16 mouse cellular contexts compared by ENCODE assay signal in genomic region chr8:87933752-87934151, GRCm38 (mm10). TPM values are rescaled to one million over a fixed set of nuclear protein-coding genes. Genes with fewer than 3 reads are reported as not detected.
DNase-seq lines count a peak whose midpoint lies in the region; ATAC-seq lines count a peak whose summit lies in the region.
"Had no signal": no experiment of that assay in that cellular context is flagged by ENCODE, and none has a peak within 500 bp of the region (broad histone marks: within the 10 kb centered on the region; RNA-seq: fewer than 3 reads in every experiment).

No protein-coding gene starts in this region.

- DNase-seq in frontal cortex, postnatal 14 days (ENCODE audit: low spot score in 2 of 2) = no peak
- no peak for DNase-seq in spleen, postnatal 36 days (ENCODE audit: low spot score in 2 of 2)
- DNase-seq in B cell, adult 2 months = no peak
- DNase-seq: cerebellum, adult 9-10 months; gastrocnemius, postnatal 36 days; liver; liver, postnatal 0 days; lung, postnatal 10 days; thymus, postnatal 36 days had no signal

- no peak overlapping the region for H3K4me3 ChIP-seq in midbrain, embryonic 13.5 days (replicated peaks)
- no peak overlapping the region for H3K4me3 ChIP-seq in midbrain, embryonic 15.5 days
- H3K4me3 ChIP-seq in embryonic facial prominence, embryonic 15.5 days (replicated peaks) = no peak overlapping the region
- H3K4me3 ChIP-seq in neural tube, embryonic 13.5 days = no peak overlapping the region
- H3K4me3 ChIP-seq: forebrain, embryonic 12.5 days had no signal

- H3K9me3 ChIP-seq in midbrain, embryonic 13.5 days = no peaks in the 10 kb centered on the region
- no peaks in the 10 kb centered on the region for H3K9me3 ChIP-seq in midbrain, embryonic 15.5 days
- no peaks in the 10 kb centered on the region for H3K9me3 ChIP-seq in embryonic facial prominence, embryonic 15.5 days (replicated peaks)
- no peaks in the 10 kb centered on the region for H3K9me3 ChIP-seq in neural tube, embryonic 13.5 days
- H3K9me3 ChIP-seq: forebrain, embryonic 12.5 days had no signal

- H3K9ac ChIP-seq in midbrain, embryonic 13.5 days (replicated peaks) = no peak overlapping the region
- no peak overlapping the region for H3K9ac ChIP-seq in midbrain, embryonic 15.5 days
- no peak overlapping the region for H3K9ac ChIP-seq in embryonic facial prominence, embryonic 15.5 days
- 0 out of 2 replicates have a peak overlapping the region, but pooled peaks have one; percentile 34 for H3K9ac ChIP-seq in neural tube, embryonic 13.5 days
- H3K9ac ChIP-seq: forebrain, embryonic 12.5 days; liver, postnatal 0 days had no signal

- H3K27me3 ChIP-seq in midbrain, embryonic 13.5 days = no peaks in the 10 kb centered on the region
- no peaks in the 10 kb centered on the region for H3K27me3 ChIP-seq in midbrain, embryonic 15.5 days (replicated peaks)
- H3K27me3 ChIP-seq in embryonic facial prominence, embryonic 15.5 days = no peaks in the 10 kb centered on the region
- H3K27me3 ChIP-seq in neural tube, embryonic 13.5 days = no peaks in the 10 kb centered on the region
- H3K27me3 ChIP-seq: forebrain, embryonic 12.5 days had no signal

- H3K4me1 ChIP-seq in midbrain, embryonic 13.5 days (replicated peaks) = peaks cover 55% of the 10 kb centered on the region
- peaks cover 45% of the 10 kb centered on the region for H3K4me1 ChIP-seq in midbrain, embryonic 15.5 days
- H3K4me1 ChIP-seq in embryonic facial prominence, embryonic 15.5 days = peaks cover 62% of the 10 kb centered on the region
- peaks cover 64% of the 10 kb centered on the region for H3K4me1 ChIP-seq in neural tube, embryonic 13.5 days (replicated peaks)

- 60% methylated on average over 8 of the region's 8 CpGs for WGBS in midbrain, embryonic 13.5 days
- WGBS in midbrain, embryonic 15.5 days = 58% methylated on average over 8 of the region's 8 CpGs
- 48% methylated on average over 8 of the region's 8 CpGs for WGBS in embryonic facial prominence, embryonic 15.5 days
- WGBS in neural tube, embryonic 13.5 days = 49% methylated on average over 8 of the region's 8 CpGs

- H3K36me3 ChIP-seq in midbrain, embryonic 13.5 days = no peaks in the 10 kb centered on the region
- H3K36me3 ChIP-seq in midbrain, embryonic 15.5 days (replicated peaks) = no peaks in the 10 kb centered on the region
- H3K36me3 ChIP-seq in embryonic facial prominence, embryonic 15.5 days = no peaks in the 10 kb centered on the region
- H3K36me3 ChIP-seq in neural tube, embryonic 13.5 days = no peaks in the 10 kb centered on the region
- H3K36me3 ChIP-seq: forebrain, embryonic 12.5 days had no signal

- H3K27ac ChIP-seq in midbrain, embryonic 13.5 days = 0 out of 2 replicates have a peak overlapping the region, but pooled peaks have one; percentile 25
- no peak overlapping the region for H3K27ac ChIP-seq in midbrain, embryonic 15.5 days
- 0 out of 2 replicates have a peak overlapping the region, but pooled peaks have one; percentile 7 for H3K27ac ChIP-seq in embryonic facial prominence, embryonic 15.5 days (replicated peaks)
- 0 out of 2 replicates have a peak overlapping the region, but pooled peaks have one; percentile 65 for H3K27ac ChIP-seq in neural tube, embryonic 13.5 days (replicated peaks)

- peak; percentile 47; the same call in 1 of the 2 replicates for ATAC-seq in frontal cortex, adult (ENCODE audit: low TSS enrichment)
- no peak for ATAC-seq in midbrain, embryonic 13.5 days
- no peak for ATAC-seq in midbrain, embryonic 15.5 days (replicated peaks)
- ATAC-seq in embryonic facial prominence, embryonic 15.5 days (ENCODE audit: insufficient number of reproducible peaks, low FRiP score, low TSS enrichment, low read depth) = no peak
- no peak for ATAC-seq in neural tube, embryonic 13.5 days (ENCODE audit: low read depth)
- ATAC-seq: intestine, embryonic 16.5 days; liver, postnatal 0 days had no signal

- H3K4me2 ChIP-seq in midbrain, embryonic 13.5 days (replicated peaks) = no peak overlapping the region
- no peak overlapping the region for H3K4me2 ChIP-seq in midbrain, embryonic 15.5 days
- H3K4me2 ChIP-seq in embryonic facial prominence, embryonic 15.5 days (replicated peaks) = no peak overlapping the region
- H3K4me2 ChIP-seq in neural tube, embryonic 13.5 days = no peak overlapping the region
- H3K4me2 ChIP-seq: forebrain, embryonic 12.5 days had no signal

RNA-seq across cellular contexts. Expression of gene Zfp423, which starts 25.6 kb away (rescaled TPM):
- polyA plus RNA-seq in midbrain, embryonic 13.5 days (2015; fragmentation: Nextera tagmentation; extraction: Ambion mirVana) = 36.6 and 41.7 TPM in 2 replicates
- polyA plus RNA-seq in midbrain, embryonic 15.5 days (2015; fragmentation: Nextera tagmentation; extraction: Ambion mirVana) = 35.1 and 35.7 TPM in 2 replicates
- polyA plus RNA-seq in embryonic facial prominence, embryonic 15.5 days (2015; fragmentation: Nextera tagmentation; extraction: Ambion mirVana) = 20.5 and 21.0 TPM in 2 replicates
- 35.5 and 57.9 TPM in 2 replicates for polyA plus RNA-seq in neural tube, embryonic 13.5 days (2015; fragmentation: Nextera tagmentation; extraction: Ambion mirVana)
